Mouse (Mus musculus): ENCODE results near the gene Dgkd. TPM values are rescaled to one million over a fixed set of nuclear protein-coding genes. Genes with fewer than 3 reads are reported as not detected.

The Dgkd gene
- polyA plus RNA-seq, 1 experiment: 61.6 TPM

DNA sequence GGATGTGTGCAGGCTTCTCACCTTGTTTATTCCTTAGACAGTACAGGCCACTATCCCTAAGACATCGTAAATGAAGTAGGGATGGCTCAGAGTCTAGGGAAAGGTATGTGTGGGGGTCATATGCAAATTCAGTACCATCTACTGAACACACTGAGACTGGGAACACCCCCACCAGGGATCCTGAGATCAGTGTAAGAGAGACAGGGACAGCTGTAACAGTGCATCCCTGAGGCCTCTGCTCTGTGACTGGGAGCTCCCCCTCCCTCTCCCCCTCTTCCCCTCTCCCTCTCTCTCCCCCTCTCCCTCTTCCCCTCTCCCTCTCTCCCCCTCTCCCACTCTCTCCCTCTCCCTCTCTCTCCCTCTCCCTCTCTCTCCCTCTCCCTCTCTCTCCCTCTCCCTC lies 16.6 kb upstream of the Dgkd start:
- no peak overlapping the region for H3K4me3 ChIP-seq (ENCODE audit: insufficient read depth, low read depth, low read length)
- H3K27ac ChIP-seq (replicated peaks; ENCODE audit: low read depth, low read length): 0 out of 2 replicates have a peak overlapping the region, but pooled peaks have one; percentile 13
- peaks cover 2% of the 10 kb centered on the region; the same call in 1 of the 2 replicates for H3K4me1 ChIP-seq (ENCODE audit: control insufficient read depth, insufficient read depth, insufficient read length, low read length)

- H3K27ac ChIP-seq (replicated peaks; ENCODE audit: low read depth, low read length): no peak overlapping the region; the same call in 1 of the 2 replicates
- no peak overlapping the region for H3K4me3 ChIP-seq (ENCODE audit: insufficient read depth, low read depth, low read length)
- H3K4me1 ChIP-seq (ENCODE audit: control insufficient read depth, insufficient read depth, insufficient read length, low read length): peaks cover 2% of the 10 kb centered on the region; the same call in 1 of the 2 replicates
These were observed 16.1 kb upstream of the Dgkd start for GRCm38 (mm10) chr1:87837018-87837417.

GRCm38 (mm10) chr1:87840411-87841208 lies 12.5 kb upstream of the Dgkd start:
- no peaks in the 10 kb centered on the region for H3K4me1 ChIP-seq (ENCODE audit: control insufficient read depth, insufficient read depth, insufficient read length, low read length)
- no peak overlapping the region for H3K4me3 ChIP-seq (ENCODE audit: insufficient read depth, low read depth, low read length)
- H3K27ac ChIP-seq (replicated peaks; ENCODE audit: low read depth, low read length): no peak overlapping the region

DNA sequence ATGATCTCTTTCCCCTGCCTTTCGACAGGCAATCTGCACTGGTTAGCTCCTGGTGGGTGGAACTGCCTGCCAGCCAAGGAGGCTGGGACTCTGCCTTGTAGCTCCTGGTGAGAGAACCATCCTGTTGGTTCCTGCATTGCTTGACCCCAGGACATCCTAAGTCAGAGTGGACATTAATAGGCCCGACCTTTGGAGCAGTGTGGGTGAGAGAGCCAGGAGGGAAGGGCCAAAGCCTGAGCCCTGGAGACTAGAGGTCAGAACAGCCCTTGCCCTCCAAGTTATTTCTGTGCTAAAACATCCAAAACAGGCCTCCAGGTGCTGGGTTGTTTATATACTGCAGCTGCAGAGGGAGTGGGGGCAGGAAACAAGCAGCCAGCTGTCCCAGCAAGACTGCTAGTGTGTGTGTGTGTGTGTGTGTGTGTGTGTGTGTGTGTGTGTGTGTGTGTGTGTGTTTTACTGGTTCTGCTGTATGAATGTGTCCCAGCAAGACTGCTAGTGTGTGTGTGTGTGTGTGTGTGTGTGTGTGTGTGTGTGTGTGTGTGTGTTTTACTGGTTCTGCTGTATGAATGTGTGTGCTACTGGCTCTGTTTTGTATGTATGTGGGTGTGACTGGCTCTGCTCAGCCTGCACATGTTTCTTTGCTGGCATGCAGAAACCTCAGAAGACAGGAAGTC lies 6.1 kb upstream of the Dgkd start:
- peak overlapping the region; percentile 75 for H3K27ac ChIP-seq (replicated peaks; ENCODE audit: low read depth, low read length)
- H3K4me3 ChIP-seq (ENCODE audit: insufficient read depth, low read depth, low read length): no peak overlapping the region
- H3K4me1 ChIP-seq (ENCODE audit: control insufficient read depth, insufficient read depth, insufficient read length, low read length): peaks cover 33% of the 10 kb centered on the region

- no peak overlapping the region for H3K4me3 ChIP-seq (ENCODE audit: insufficient read depth, low read depth, low read length)
- H3K27ac ChIP-seq (replicated peaks; ENCODE audit: low read depth, low read length): peak overlapping the region; percentile 75
- H3K4me1 ChIP-seq (ENCODE audit: control insufficient read depth, insufficient read depth, insufficient read length, low read length): peaks cover 39% of the 10 kb centered on the region
These were observed 5.5 kb upstream of the Dgkd start for GRCm38 (mm10) chr1:87847475-87848168.

DNA sequence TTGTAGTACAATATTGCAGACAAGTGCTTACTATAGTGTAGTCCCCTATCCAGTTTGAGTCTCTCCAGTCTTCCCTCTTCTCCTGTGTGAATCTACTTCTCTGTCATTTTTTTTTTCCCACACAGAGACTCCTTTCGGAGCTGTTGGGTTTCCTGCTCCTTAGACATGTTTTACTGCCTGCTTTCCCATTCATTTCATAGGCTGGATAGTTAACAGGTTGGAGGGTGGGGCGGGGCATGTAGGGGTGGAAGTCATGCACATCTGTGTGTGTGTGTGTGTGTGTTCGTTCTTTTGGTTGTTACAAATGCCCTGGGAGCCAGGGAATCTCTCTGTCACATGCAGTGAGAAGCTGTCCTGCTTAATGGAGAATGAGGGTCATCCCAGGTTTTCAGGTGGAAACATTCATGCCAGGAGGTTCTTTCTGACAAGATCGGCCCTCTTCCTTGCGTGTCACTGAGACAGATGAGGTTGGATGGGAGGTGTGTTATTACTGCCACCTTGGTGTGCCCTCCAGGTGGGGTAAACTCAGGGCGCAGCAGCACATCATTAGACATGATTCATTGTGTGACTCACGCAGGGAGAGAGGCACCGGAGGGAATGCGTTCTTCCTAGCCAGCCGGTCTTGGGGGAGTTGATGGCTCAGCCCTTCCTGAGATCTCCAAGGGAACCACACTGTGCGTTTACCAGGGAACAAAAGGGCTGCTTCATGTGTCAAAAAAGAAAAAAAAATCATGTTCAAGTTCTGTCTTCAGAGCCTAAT lies 4.7 kb upstream of the Dgkd start:
- Histone ChIP-seq H3K27ac (replicated peaks; ENCODE audit: low read depth, low read length) (peak overlapping the region; percentile 75), H3K4me3 (ENCODE audit: insufficient read depth, low read depth, low read length) (no peak overlapping the region), H3K4me1 (ENCODE audit: control insufficient read depth, insufficient read depth, insufficient read length, low read length) (peaks cover 41% of the 10 kb centered on the region)

DNA sequence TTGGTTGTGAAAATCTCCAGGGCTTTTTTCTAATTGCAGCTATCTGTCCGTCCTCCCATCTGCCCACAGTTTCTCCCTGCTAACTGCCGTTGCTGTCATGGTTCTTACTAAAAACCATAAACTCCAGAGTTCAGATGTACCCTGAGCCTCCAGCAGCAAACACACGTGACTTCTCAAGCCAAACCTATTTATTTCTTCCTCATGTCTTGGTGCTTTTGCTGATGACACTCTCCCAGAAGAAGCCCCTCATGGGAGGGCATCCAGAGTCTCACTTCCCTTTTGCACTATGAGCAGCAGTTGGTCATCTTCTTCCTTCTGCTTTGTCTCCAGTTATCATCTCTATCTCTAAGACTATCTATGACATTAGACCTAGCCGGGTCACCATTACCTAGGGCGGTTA lies 3.8 kb upstream of the Dgkd start:
- H3K4me3 ChIP-seq (ENCODE audit: insufficient read depth, low read depth, low read length): no peak overlapping the region
- peak overlapping the region; percentile 74 for H3K27ac ChIP-seq (replicated peaks; ENCODE audit: low read depth, low read length)
- H3K4me1 ChIP-seq (ENCODE audit: control insufficient read depth, insufficient read depth, insufficient read length, low read length): peaks cover 41% of the 10 kb centered on the region

- Histone ChIP-seq H3K4me3 (ENCODE audit: insufficient read depth, low read depth, low read length) (no peak overlapping the region), H3K4me1 (ENCODE audit: control insufficient read depth, insufficient read depth, insufficient read length, low read length) (peaks cover 51% of the 10 kb centered on the region), H3K27ac (replicated peaks; ENCODE audit: low read depth, low read length) (peak overlapping the region; percentile 27)
These were observed 1.7 kb upstream of the Dgkd start for GRCm38 (mm10) chr1:87851344-87851743.

- Histone ChIP-seq H3K4me3 (ENCODE audit: insufficient read depth, low read depth, low read length) (peak overlapping the region; percentile 52), H3K27ac (replicated peaks; ENCODE audit: low read depth, low read length) (peak overlapping the region; percentile 88), H3K4me1 (ENCODE audit: control insufficient read depth, insufficient read depth, insufficient read length, low read length) (peaks cover 48% of the 10 kb centered on the region)
These were observed 851 bp upstream of the Dgkd start for GRCm38 (mm10) chr1:87852081-87852790.

GRCm38 (mm10) chr1:87853601-87854361 lies 694 bp downstream of the Dgkd start:
- Histone ChIP-seq H3K27ac (replicated peaks; ENCODE audit: low read depth, low read length) (peak overlapping the region; percentile 86), H3K4me1 (ENCODE audit: control insufficient read depth, insufficient read depth, insufficient read length, low read length) (peaks cover 45% of the 10 kb centered on the region), H3K4me3 (ENCODE audit: insufficient read depth, low read depth, low read length) (peak overlapping the region; percentile 97)

GRCm38 (mm10) chr1:87854411-87854810 lies 1.3 kb downstream of the Dgkd start:
- peak overlapping the region; percentile 97 for H3K4me3 ChIP-seq (ENCODE audit: insufficient read depth, low read depth, low read length)
- H3K27ac ChIP-seq (replicated peaks; ENCODE audit: low read depth, low read length): peak overlapping the region; percentile 86
- H3K4me1 ChIP-seq (ENCODE audit: control insufficient read depth, insufficient read depth, insufficient read length, low read length): peaks cover 44% of the 10 kb centered on the region

GRCm38 (mm10) chr1:87854851-87855251 lies 1.8 kb downstream of the Dgkd start:
- Histone ChIP-seq H3K4me1 (ENCODE audit: control insufficient read depth, insufficient read depth, insufficient read length, low read length) (peaks cover 43% of the 10 kb centered on the region), H3K4me3 (ENCODE audit: insufficient read depth, low read depth, low read length) (peak overlapping the region; percentile 97), H3K27ac (replicated peaks; ENCODE audit: low read depth, low read length) (peak overlapping the region; percentile 86)

- peak overlapping the region; percentile 97 for H3K4me3 ChIP-seq (ENCODE audit: insufficient read depth, low read depth, low read length)
- H3K4me1 ChIP-seq (ENCODE audit: control insufficient read depth, insufficient read depth, insufficient read length, low read length): peaks cover 42% of the 10 kb centered on the region
- peak overlapping the region; percentile 86 for H3K27ac ChIP-seq (replicated peaks; ENCODE audit: low read depth, low read length)
These were observed 2.4 kb downstream of the Dgkd start for GRCm38 (mm10) chr1:87855522-87855921.

Data from brown adipose tissue, adult 24 weeks (tissue).